Mouse (Mus musculus) ES-CJ7 (cell line): ENCODE data around the gene Rnf150.
A peak's percentile ranks its signal among the peaks of the same experiment; 100 is the strongest.

Source experiments
- DNase-seq: peaks from one replicate; pipeline ENCODE4 v3.0.0; 2011; ENCODE audit warnings: low read depth, low spot score

Rnf150 gene

GRCm38 (mm10) chr8:82863041-82863744, at the start of gene Rnf150:
Rnf150 (plus strand) TSS chr8:82863356.
- DNase-seq: peak; percentile 80

GRCm38 (mm10) chr8:82826135-82827046, 36.8 kb upstream of the Rnf150 start:
- DNase-seq: no peak

GRCm38 (mm10) chr8:82840415-82840814, 22.7 kb upstream of the Rnf150 start:
- no peak for DNase-seq

- no peak for DNase-seq
These were observed 22.2 kb upstream of the Rnf150 start for GRCm38 (mm10) chr8:82840963-82841362.

- no peak for DNase-seq
These were observed 21.5 kb upstream of the Rnf150 start for GRCm38 (mm10) chr8:82841520-82842142.

GRCm38 (mm10) chr8:82843697-82844096, 19.5 kb upstream of the Rnf150 start:
- DNase-seq: no peak

GRCm38 (mm10) chr8:82844413-82844812, 18.7 kb upstream of the Rnf150 start:
- DNase-seq: no peak

- DNase-seq: no peak
These were observed 17.1 kb upstream of the Rnf150 start for GRCm38 (mm10) chr8:82846098-82846497.

GRCm38 (mm10) chr8:82846730-82847129, 16.4 kb upstream of the Rnf150 start:
- no peak for DNase-seq

- DNase-seq: no peak
These were observed 4.4 kb upstream of the Rnf150 start for GRCm38 (mm10) chr8:82858541-82859342.

GRCm38 (mm10) chr8:82859343-82859620, 3.9 kb upstream of the Rnf150 start:
- no peak for DNase-seq

GRCm38 (mm10) chr8:82863745-82864520, 777 bp downstream of the Rnf150 start:
- peak; percentile 38 for DNase-seq

- peak; percentile 7 for DNase-seq
These were observed 1.3 kb downstream of the Rnf150 start for GRCm38 (mm10) chr8:82864521-82864818.

GRCm38 (mm10) chr8:82865239-82865638, 2.1 kb downstream of the Rnf150 start:
- no peak for DNase-seq

- no peak for DNase-seq
These were observed 3.1 kb downstream of the Rnf150 start for GRCm38 (mm10) chr8:82866251-82866650.

- no peak for DNase-seq
These were observed 7.8 kb downstream of the Rnf150 start for GRCm38 (mm10) chr8:82870840-82871490.

- no peak for DNase-seq
These were observed 8.8 kb downstream of the Rnf150 start for GRCm38 (mm10) chr8:82871986-82872385.

GRCm38 (mm10) chr8:82874102-82874501, 10.9 kb downstream of the Rnf150 start:
- DNase-seq: no peak

- DNase-seq: no peak
These were observed 12.0 kb downstream of the Rnf150 start for GRCm38 (mm10) chr8:82875135-82875534.

- no peak for DNase-seq
These were observed 21.3 kb downstream of the Rnf150 start for GRCm38 (mm10) chr8:82884480-82884879.

GRCm38 (mm10) chr8:82887234-82887633, 24.1 kb downstream of the Rnf150 start:
- no peak for DNase-seq
